Mouse (Mus musculus): ENCODE data around the gene Apol6.

- TF ChIP-seq CTCF (IDR thresholded peaks at IDR 0.05) (peak; percentile 25; the same call in 1 of the 2 replicates), EP300 (IDR thresholded peaks at IDR 0.05) (no peak)
Observed at GRCm38 (mm10) chr15:76998878-76999588, 45.5 kb upstream of the Apol6 start.
